Mouse (Mus musculus) hindbrain, postnatal 0 days (tissue): ENCODE measurements around the gene Fam227b. TPM values are rescaled to one million over a fixed set of nuclear protein-coding genes. Genes with fewer than 3 reads are reported as not detected.

ENCODE experiments used
- ATAC-seq: fragments of 200-750 bp; cut with Nextera tagmentation; 2 replicates; pipeline ENCODE4 v1.8.0; 2017; ENCODE audit warnings: mild to moderate bottlenecking, moderate TSS enrichment, moderate library complexity
- DNase-seq: peaks from one replicate; pipeline ENCODE4 v3.0.0-alpha.2; 2015; ENCODE audit warnings: low spot score
- H3K27ac ChIP-seq: fragments of 300-500 bp; sonication (generic); 2 replicates; pipeline ENCODE4 v1.5.1; 2014; ENCODE audit warnings: mild to moderate bottlenecking
- H3K27me3 ChIP-seq: fragments of 300-500 bp; sonication (generic); 2 replicates; pipeline ENCODE4 v1.6.1; 2014; ENCODE audit warnings: low read length, mixed read lengths; ENCODE audit not compliant: insufficient read depth
- H3K36me3 ChIP-seq: fragments of 300-500 bp; sonication (generic); 2 replicates; pipeline ENCODE4 v1.6.1; 2014; ENCODE audit warnings: low read length, mixed read lengths; ENCODE audit not compliant: insufficient read depth
- H3K4me1 ChIP-seq: fragments of 300-500 bp; sonication (generic); 2 replicates; pipeline ENCODE4 v1.6.1; 2014; ENCODE audit warnings: antibody characterized with exemption, low read length, mixed read lengths; ENCODE audit not compliant: insufficient read depth
- H3K4me2 ChIP-seq: fragments of 300-500 bp; sonication (generic); 2 replicates; pipeline ENCODE4 v1.6.1; 2014; ENCODE audit warnings: low read depth, mild to moderate bottlenecking, low read length, moderate library complexity, mixed read lengths
- H3K4me3 ChIP-seq: fragments of 300-500 bp; sonication (generic); 2 replicates; pipeline ENCODE4 v1.5.1; 2014; ENCODE audit warnings: low read length
- H3K9ac ChIP-seq: fragments of 300-500 bp; sonication (generic); replicated peaks from 2 replicates; pipeline ENCODE4 v1.6.1; 2014; ENCODE audit warnings: mild to moderate bottlenecking, low read length, moderate library complexity, mixed read lengths
- H3K9me3 ChIP-seq: fragments of 300-500 bp; sonication (generic); 2 replicates; pipeline ENCODE4 v1.6.1; 2016; ENCODE audit warnings: low read length, mixed read lengths
- CTCF ChIP-seq: IDR thresholded peaks from 2 replicates; pipeline ENCODE4 v1.5.1; 2016; ENCODE audit warnings: antibody characterized with exemption, control low read depth, low read depth
- WGBS: fragments of 180-500 bp; shearing (Covaris S2); extraction: QIAGEN DNeasy Blood & Tissue Kit; methylation state at CpG from one replicate; pipeline ENCODE4 v1.1.7; 2014; 5-methylcytosine and 5-hydroxymethylcytosine counted together
- polyA plus RNA-seq: library from polyadenylated mRNA; unstranded; fragments of >200 nt; fragmentation: Nextera tagmentation; extraction: Ambion mirVana; gene quantifications from 2 replicates; pipeline ENCODE4 v1.2.1, GENCODE M21; 2015
- total RNA-seq: library from RNA; depleted of rRNA; stranded (reverse); fragments of >200 nt; gene quantifications from 2 replicates; pipeline ENCODE4 v1.2.3, GENCODE M21; 2014

The Fam227b gene
- total and polyA plus RNA-seq, 2 experiments from 2014 or later = 0.16 to 0.20 TPM

GRCm38 (mm10) chr2:126086187-126086586 lies 65.6 kb downstream of the Fam227b start:
- no peaks in the 10 kb centered on the region for H3K4me1 ChIP-seq
- H3K4me3 ChIP-seq = no peak overlapping the region
- H3K9me3 ChIP-seq = no peaks in the 10 kb centered on the region
- H3K27me3 ChIP-seq = no peaks in the 10 kb centered on the region
- H3K9ac ChIP-seq = no peak overlapping the region
- DNase-seq (no peak), ATAC-seq (no peak)
- no peak overlapping the region for H3K4me2 ChIP-seq
- no peak overlapping the region for H3K27ac ChIP-seq
- H3K36me3 ChIP-seq = no peaks in the 10 kb centered on the region
- 80% methylated on average over 8 of the region's 8 CpGs for WGBS
- TF ChIP-seq CTCF = no peak

GRCm38 (mm10) chr2:126084326-126084725 lies 67.5 kb downstream of the Fam227b start:
- DNase-seq = peak; percentile 48
- no peak overlapping the region for H3K9ac ChIP-seq
- no peak for TF ChIP-seq CTCF
- no peaks in the 10 kb centered on the region for H3K9me3 ChIP-seq
- ATAC-seq = peak; percentile 45; the same call in 1 of the 2 replicates
- no peaks in the 10 kb centered on the region for H3K36me3 ChIP-seq
- no peak overlapping the region for H3K4me3 ChIP-seq
- WGBS = 58% methylated on average over 3 of the region's 3 CpGs
- H3K27ac ChIP-seq = no peak overlapping the region
- H3K4me1 ChIP-seq = no peaks in the 10 kb centered on the region
- H3K27me3 ChIP-seq = no peaks in the 10 kb centered on the region
- H3K4me2 ChIP-seq = no peak overlapping the region

GRCm38 (mm10) chr2:126079086-126079485 lies 72.7 kb downstream of the Fam227b start:
- no peak overlapping the region for H3K4me2 ChIP-seq
- ATAC-seq = no peak
- H3K4me1 ChIP-seq = no peaks in the 10 kb centered on the region
- H3K9ac ChIP-seq = no peak overlapping the region
- no peak for TF ChIP-seq CTCF
- 78% methylated on average over 2 of the region's 2 CpGs for WGBS
- H3K27me3 ChIP-seq = no peaks in the 10 kb centered on the region
- H3K9me3 ChIP-seq = no peaks in the 10 kb centered on the region
- no peak for DNase-seq
- no peaks in the 10 kb centered on the region for H3K36me3 ChIP-seq
- no peak overlapping the region for H3K27ac ChIP-seq
- H3K4me3 ChIP-seq = no peak overlapping the region

GRCm38 (mm10) chr2:126076506-126076905 lies 75.3 kb downstream of the Fam227b start:
- no peak overlapping the region for H3K4me2 ChIP-seq
- no peaks in the 10 kb centered on the region for H3K27me3 ChIP-seq
- ATAC-seq (no peak), DNase-seq (no peak)
- H3K36me3 ChIP-seq = no peaks in the 10 kb centered on the region
- no peaks in the 10 kb centered on the region for H3K9me3 ChIP-seq
- no peak overlapping the region for H3K27ac ChIP-seq
- TF ChIP-seq CTCF = no peak
- H3K9ac ChIP-seq = no peak overlapping the region
- no peak overlapping the region for H3K4me3 ChIP-seq
- WGBS = 97% methylated on average over 6 of the region's 6 CpGs
- H3K4me1 ChIP-seq = no peaks in the 10 kb centered on the region

GRCm38 (mm10) chr2:126073744-126074143 lies 78.1 kb downstream of the Fam227b start:
- TF ChIP-seq CTCF = no peak
- no peak overlapping the region for H3K4me2 ChIP-seq
- DNase-seq (no peak), ATAC-seq (no peak)
- no peak overlapping the region for H3K9ac ChIP-seq
- 92% methylated on average over 4 of the region's 4 CpGs for WGBS
- no peaks in the 10 kb centered on the region for H3K4me1 ChIP-seq
- H3K4me3 ChIP-seq = no peak overlapping the region
- no peaks in the 10 kb centered on the region for H3K36me3 ChIP-seq
- no peaks in the 10 kb centered on the region for H3K9me3 ChIP-seq
- H3K27me3 ChIP-seq = no peaks in the 10 kb centered on the region
- H3K27ac ChIP-seq = no peak overlapping the region

- no peak overlapping the region for H3K27ac ChIP-seq
- no peaks in the 10 kb centered on the region for H3K27me3 ChIP-seq
- WGBS = 60% methylated on average over 1 of the region's 1 CpGs
- no peak for DNase-seq
- H3K9me3 ChIP-seq = no peaks in the 10 kb centered on the region
- H3K4me3 ChIP-seq = no peak overlapping the region
- H3K4me2 ChIP-seq = no peak overlapping the region
- no peak for ATAC-seq
- TF ChIP-seq CTCF = no peak
- H3K36me3 ChIP-seq = no peaks in the 10 kb centered on the region
- no peak overlapping the region for H3K9ac ChIP-seq
- H3K4me1 ChIP-seq = no peaks in the 10 kb centered on the region
Observed at GRCm38 (mm10) chr2:126069740-126070139, 82.1 kb downstream of the Fam227b start.

- ATAC-seq (no peak), DNase-seq (no peak)
- 94% methylated on average over 3 of the region's 3 CpGs for WGBS
Observed at GRCm38 (mm10) chr2:126065303-126065856, 86.4 kb downstream of the Fam227b start.

More at GRCm38 (mm10) chr2:126065303-126065856, 86.4 kb downstream of the Fam227b start:
- Histone ChIP-seq H3K4me2 (no peak overlapping the region), H3K9ac (no peak overlapping the region), H3K9me3 (no peaks in the 10 kb centered on the region), H3K27me3 (no peaks in the 10 kb centered on the region), H3K27ac (no peak overlapping the region), H3K4me1 (no peaks in the 10 kb centered on the region), H3K36me3 (no peaks in the 10 kb centered on the region), H3K4me3 (no peak overlapping the region)
- TF ChIP-seq CTCF = no peak
